Mouse (Mus musculus) mature B cell (primary cell): ENCODE results near the gene Foxn3.

Experiments used
- in situ Hi-C: fragments of 300-500 bp; cut with MboI; formaldehyde crosslinking; loops from 2 replicates; pipeline ENCODE4 v1.14.3; 2019

The Foxn3 gene

GRCm38 (mm10) chr12:99298851-99299600 lies 264.4 kb downstream of the Foxn3 start:
- in situ Hi-C loops = no loop called here

- in situ Hi-C loops = no loop called here
These were observed 265.1 kb downstream of the Foxn3 start for GRCm38 (mm10) chr12:99298242-99298641.

- in situ Hi-C loops = no loop called here
These were observed 265.6 kb downstream of the Foxn3 start for GRCm38 (mm10) chr12:99297792-99298191.

- in situ Hi-C loops = no loop called here
These were observed 269.9 kb downstream of the Foxn3 start for GRCm38 (mm10) chr12:99293532-99293931.

GRCm38 (mm10) chr12:99292152-99292551 lies 271.2 kb downstream of the Foxn3 start:
- in situ Hi-C loops = no loop called here

GRCm38 (mm10) chr12:99287081-99287480 lies 276.3 kb downstream of the Foxn3 start:
- in situ Hi-C loops = no loop called here

GRCm38 (mm10) chr12:99286662-99287061 lies 276.7 kb downstream of the Foxn3 start:
- in situ Hi-C loops = no loop called here

GRCm38 (mm10) chr12:99285656-99286055 lies 277.7 kb downstream of the Foxn3 start:
- in situ Hi-C loops = no loop called here

- in situ Hi-C loops = no loop called here
These were observed 278.2 kb downstream of the Foxn3 start for GRCm38 (mm10) chr12:99285199-99285598.

GRCm38 (mm10) chr12:99284419-99285069 lies 278.8 kb downstream of the Foxn3 start:
- in situ Hi-C loops = no loop called here

- in situ Hi-C loops = no loop called here
These were observed 282.6 kb downstream of the Foxn3 start for GRCm38 (mm10) chr12:99280826-99281225.

GRCm38 (mm10) chr12:99280291-99280690 lies 283.1 kb downstream of the Foxn3 start:
- in situ Hi-C loops = no loop called here

- in situ Hi-C loops = no loop called here
These were observed 284.0 kb downstream of the Foxn3 start for GRCm38 (mm10) chr12:99279426-99279825.

GRCm38 (mm10) chr12:99274589-99274988 lies 288.8 kb downstream of the Foxn3 start:
- in situ Hi-C loops = no loop called here

GRCm38 (mm10) chr12:99269396-99269795 lies 294.0 kb downstream of the Foxn3 start:
- in situ Hi-C loops = no loop called here

- in situ Hi-C loops = no loop called here
These were observed 294.4 kb downstream of the Foxn3 start for GRCm38 (mm10) chr12:99268954-99269353.

- in situ Hi-C loops = no loop called here
These were observed 295.6 kb downstream of the Foxn3 start for GRCm38 (mm10) chr12:99267732-99268131.

GRCm38 (mm10) chr12:99266434-99266833 lies 296.9 kb downstream of the Foxn3 start:
- in situ Hi-C loops = no loop called here

- in situ Hi-C loops = no loop called here
These were observed 297.6 kb downstream of the Foxn3 start for GRCm38 (mm10) chr12:99265777-99266176.

- in situ Hi-C loops = no loop called here
These were observed 299.0 kb downstream of the Foxn3 start for GRCm38 (mm10) chr12:99264386-99264785.

GRCm38 (mm10) chr12:99263592-99264335 lies 299.6 kb downstream of the Foxn3 start:
- in situ Hi-C loops = no loop called here

- in situ Hi-C loops = no loop called here
These were observed 300.5 kb downstream of the Foxn3 start for GRCm38 (mm10) chr12:99262840-99263239.
